Mouse (Mus musculus) embryonic fibroblast, embryonic 13.5 days (primary cell): Measurements from ENCODE around the gene Tead1.

Source experiments
- CTCF ChIP-seq: IDR thresholded peaks from 2 replicates; pipeline ENCODE4 v1.5.1; 2011; ENCODE audit warnings: mild to moderate bottlenecking, control low read depth, low read length, moderate library complexity, borderline replicate concordance; ENCODE audit not compliant: insufficient read depth
- POLR2A ChIP-seq: IDR thresholded peaks from 2 replicates; pipeline ENCODE4 v1.6.1; 2011; ENCODE audit warnings: low read depth, mild to moderate bottlenecking, control low read depth, low read length, moderate library complexity

DNA sequence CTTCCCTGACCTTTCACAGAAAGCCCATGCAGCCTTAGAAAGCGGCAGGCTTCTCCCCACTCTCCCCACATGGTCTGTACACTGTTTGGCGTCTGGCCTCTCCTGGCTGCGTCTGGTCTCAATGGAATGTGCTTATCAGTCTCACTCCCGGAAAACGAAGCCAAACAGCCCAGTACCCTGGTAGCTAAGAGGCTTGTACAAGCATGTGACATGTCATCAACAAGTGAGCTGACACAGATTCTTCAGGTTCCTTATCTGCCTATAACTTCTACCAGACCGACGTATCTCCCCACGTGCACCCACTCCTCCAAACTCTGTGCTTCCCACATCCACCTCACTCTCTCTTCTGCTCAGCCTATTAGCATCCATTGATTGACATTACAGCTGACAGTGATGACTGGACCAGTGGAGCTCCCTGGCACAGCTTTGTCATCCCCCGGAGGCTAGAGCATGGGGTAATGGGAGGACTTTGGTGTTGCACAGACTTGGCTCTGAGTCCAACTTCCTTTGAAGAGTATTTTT is 22.9 kb upstream of the Tead1 start:
- TF ChIP-seq POLR2A = no peak
- TF ChIP-seq CTCF = no peak
